Mouse (Mus musculus): ENCODE data around the gene Olfr502. TPM values are rescaled to one million over a fixed set of nuclear protein-coding genes. Genes with fewer than 3 reads are reported as not detected.
"Not testable (repeated sequence)": the region's sequence is repeated elsewhere in the genome, so short reads cannot be mapped to it uniquely, and the experiment has no call there.

The Olfr502 gene
- not detected in 2 replicates for polyA plus RNA-seq (2012; rRNA removed)

DNA sequence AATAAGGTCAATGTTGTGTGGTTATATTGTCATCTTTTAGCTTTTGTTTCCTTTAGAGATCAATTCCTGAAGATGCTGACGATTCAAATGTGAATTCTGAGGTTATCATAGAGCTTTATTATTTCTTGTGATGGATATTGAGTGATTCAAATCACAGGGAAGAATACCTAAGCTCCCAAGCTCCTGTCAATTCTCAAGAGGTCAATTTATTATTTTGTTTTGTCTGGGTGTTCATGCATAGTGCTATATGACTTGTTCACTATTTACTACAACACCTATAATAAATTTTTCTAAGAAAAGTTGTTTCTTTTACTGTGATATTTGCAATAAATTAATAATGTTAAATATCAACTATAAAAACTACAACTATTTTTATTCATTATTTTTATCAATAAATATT is at the start of gene Olfr502:
Gene Olfr502, minus strand, starts transcription at position 101 of the 400 bp plus-strand sequence.
- DNase-seq (ENCODE audit: low spot score) = no peak

- DNase-seq (ENCODE audit: low spot score) = no peak
These were observed 40.8 kb upstream of the Olfr502 start, which contains the start of gene Olfr504 for GRCm38 (mm10) chr7:108565693-108566092. Gene Olfr504 (minus strand): TSS chr7:108565793.

DNA sequence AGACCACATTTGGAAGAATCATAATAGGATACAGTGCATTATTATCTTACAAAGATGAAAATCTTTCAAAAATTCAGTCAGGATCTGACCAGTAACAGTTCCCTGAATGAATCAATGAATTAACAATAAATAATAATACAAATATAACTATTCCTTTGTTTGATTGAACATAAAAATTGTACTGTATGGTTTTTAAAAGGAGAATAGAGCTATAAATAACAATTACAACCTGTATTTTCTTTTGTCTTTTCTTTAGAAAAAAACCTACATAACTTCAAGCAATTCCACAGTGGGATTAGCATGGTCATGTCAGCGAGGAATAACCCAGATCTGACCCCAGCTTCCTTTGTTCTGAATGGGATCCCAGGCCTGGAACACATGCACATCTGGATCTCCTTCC is 19.4 kb upstream of the Olfr502 start, which contains the start of gene Olfr503:
Gene Olfr503, plus strand, starts transcription at position 301 of the 400 bp plus-strand sequence.
- DNase-seq (ENCODE audit: low spot score) = not testable (repeated sequence)

DNA sequence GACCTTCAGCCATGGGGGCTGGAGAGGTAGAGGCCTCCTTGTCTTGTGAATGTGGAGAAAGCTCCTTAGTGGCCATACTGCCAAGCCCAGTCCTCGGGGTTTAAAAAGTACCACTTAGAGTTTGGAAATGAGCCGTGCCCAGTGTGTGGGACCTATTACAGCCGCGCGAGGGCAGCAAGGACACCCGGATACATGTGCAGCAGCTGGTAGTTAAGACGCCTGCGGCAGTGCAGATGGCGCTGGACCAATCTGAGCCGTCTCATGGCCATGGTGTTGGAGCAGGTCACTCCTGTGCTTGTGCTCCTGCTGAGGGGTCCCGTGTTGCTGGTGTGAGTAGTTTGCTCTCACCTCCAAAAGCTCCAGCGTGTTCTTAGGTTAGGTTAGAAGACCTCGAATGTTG is 17.6 kb upstream of the Olfr502 start:
- DNase-seq (ENCODE audit: low spot score) = no peak

Other genes starting within 250 kb of the Olfr502 start
- not detected in 2 replicates for gene Olfr490, start 236.1 kb downstream of the Olfr502 start, polyA plus RNA-seq (2012; rRNA removed)
- not detected in 2 replicates for gene Olfr491, start 211.6 kb downstream of the Olfr502 start, polyA plus RNA-seq (2012; rRNA removed)
- gene Olfr492, start 201.4 kb downstream of the Olfr502 start, polyA plus RNA-seq (2012; rRNA removed) = not detected in 2 replicates
- not detected in 2 replicates for gene Olfr493, start 178.1 kb downstream of the Olfr502 start, polyA plus RNA-seq (2012; rRNA removed)
- gene Olfr494, start 159.7 kb downstream of the Olfr502 start, polyA plus RNA-seq (2012; rRNA removed) = not detected in 2 replicates
- not detected in 2 replicates for gene Olfr495, start 131.9 kb downstream of the Olfr502 start, polyA plus RNA-seq (2012; rRNA removed)
- gene Olfr497, start 104.6 kb downstream of the Olfr502 start, polyA plus RNA-seq (2012; rRNA removed) = not detected in 2 replicates
- gene Olfr498, start 59.7 kb downstream of the Olfr502 start, polyA plus RNA-seq (2012; rRNA removed) = not detected in 2 replicates
- not detected in 2 replicates for gene Olfr503, start 19.5 kb upstream of the Olfr502 start, polyA plus RNA-seq (2012; rRNA removed)
- gene Olfr504, start 40.7 kb upstream of the Olfr502 start, polyA plus RNA-seq (2012; rRNA removed) = not detected in 2 replicates
- not detected in 2 replicates for gene Olfr506, start 85.7 kb upstream of the Olfr502 start, polyA plus RNA-seq (2012; rRNA removed)
- not detected in 2 replicates for gene Olfr507, start 96.7 kb upstream of the Olfr502 start, polyA plus RNA-seq (2012; rRNA removed)
- gene Olfr508, start 104.9 kb upstream of the Olfr502 start, polyA plus RNA-seq (2012; rRNA removed) = not detected in 2 replicates
- not detected in 2 replicates for gene Olfr509, start 126.8 kb upstream of the Olfr502 start, polyA plus RNA-seq (2012; rRNA removed)
- gene Olfr510, start 141.4 kb upstream of the Olfr502 start, polyA plus RNA-seq (2012; rRNA removed) = not detected in 2 replicates
- gene Olfr512, start 188.3 kb upstream of the Olfr502 start, polyA plus RNA-seq (2012; rRNA removed) = not detected in 2 replicates
- not detected in 2 replicates for gene Olfr513, start 225.9 kb upstream of the Olfr502 start, polyA plus RNA-seq (2012; rRNA removed)

Measured in urinary bladder, adult 2 months (tissue).